Mouse (Mus musculus) MEL (cell line): ENCODE data around the gene Prdm1. TPM values are rescaled to one million over a fixed set of nuclear protein-coding genes. Genes with fewer than 3 reads are reported as not detected.

Experiments
- DNase-seq: peaks from one replicate; pipeline ENCODE4 v3.0.0; 2011; ENCODE audit warnings: low read depth, low spot score
- H3K27ac ChIP-seq: 2 replicates; pipeline ENCODE4 v1.5.1; 2012; ENCODE audit warnings: low read depth, mild to moderate bottlenecking, control low read depth, low read length, moderate library complexity; ENCODE audit not compliant: control insufficient read depth
- H3K27me3 ChIP-seq, 2 experiments: fragments of 150-350 bp in 1 of 2; sonication (generic) in 1 of 2; 2 replicates each; pipeline ENCODE4 v1.6.1; 2012; ENCODE audit warnings: low read length in 2 of 2, mild to moderate bottlenecking in 2 of 2, improper control_type of control experiment in 1 of 2, moderate library complexity in 1 of 2; ENCODE audit not compliant: insufficient read depth in 2 of 2, control insufficient read depth in 1 of 2
- H3K36me3 ChIP-seq, 2 experiments: 2 replicates each; pipeline ENCODE4 v1.6.1; 2012 to 2014; ENCODE audit warnings: low read length in 2 of 2, improper control_type of control experiment in 1 of 2, inconsistent platforms in 1 of 2, mild to moderate bottlenecking in 1 of 2; ENCODE audit not compliant: insufficient read depth in 2 of 2, control insufficient read depth in 1 of 2
- H3K4me1 ChIP-seq, 2 experiments: fragments of 150-350 bp in 1 of 2; sonication (generic) in 1 of 2; 2 replicates each; pipeline ENCODE4 v1.6.1; 2012; ENCODE audit warnings: low read length in 2 of 2, improper control_type of control experiment in 1 of 2, mild to moderate bottlenecking in 1 of 2; ENCODE audit not compliant: insufficient read depth in 2 of 2, control insufficient read depth in 1 of 2
- H3K4me3 ChIP-seq, 2 experiments: fragments of 150-350 bp in 1 of 2; sonication (generic) in 1 of 2; 2 replicates each; pipeline ENCODE4 v1.5.1; 2012; ENCODE audit warnings: low read depth in 2 of 2, low read length in 2 of 2, mild to moderate bottlenecking in 2 of 2, moderate library complexity in 2 of 2, control low read depth in 1 of 2, improper control_type of control experiment in 1 of 2; ENCODE audit not compliant: control insufficient read depth in 1 of 2, insufficient read depth in 1 of 2
- H3K79me2 ChIP-seq: 2 replicates; pipeline ENCODE4 v1.6.1; 2012; ENCODE audit warnings: mild to moderate bottlenecking, low read length, moderate library complexity; ENCODE audit not compliant: control insufficient read depth, poor library complexity, insufficient read depth
- H3K9ac ChIP-seq: 2 replicates; pipeline ENCODE4 v1.6.1; 2012; ENCODE audit warnings: low read depth, mild to moderate bottlenecking, control low read depth, low read length, moderate library complexity; ENCODE audit not compliant: control insufficient read depth, poor library complexity, severe bottlenecking
- H3K9me3 ChIP-seq: fragments of 150-350 bp; sonication (generic); replicated peaks from 2 replicates; pipeline ENCODE4 v1.6.1; 2012; ENCODE audit warnings: mild to moderate bottlenecking, low read length, improper control_type of control experiment, moderate library complexity; ENCODE audit not compliant: insufficient read depth
- CHD1 ChIP-seq: IDR thresholded peaks from 2 replicates; pipeline ENCODE4 v1.6.1; 2012; ENCODE audit warnings: low read depth, mild to moderate bottlenecking, inconsistent platforms, low read length, improper control_type of control experiment
- EP300 ChIP-seq, 2 experiments: IDR thresholded peaks; 2 replicates each; pipeline ENCODE4 v1.6.1; 2011; ENCODE audit warnings: improper control_type of control experiment in 2 of 2, low read length in 2 of 2, low read depth in 1 of 2, mild to moderate bottlenecking in 1 of 2
- HCFC1 ChIP-seq: IDR thresholded peaks from 2 replicates; pipeline ENCODE4 v1.6.1; 2012; ENCODE audit warnings: low read depth, mild to moderate bottlenecking, inconsistent platforms, low read length, improper control_type of control experiment, moderate library complexity
- MAX ChIP-seq: IDR thresholded peaks from 2 replicates; pipeline ENCODE4 v1.6.1; 2011; ENCODE audit warnings: low read length, improper control_type of control experiment
- MEF2A ChIP-seq: IDR thresholded peaks from 2 replicates; pipeline ENCODE4 v1.6.1; 2014; ENCODE audit warnings: low read depth, mild to moderate bottlenecking, inconsistent platforms, low read length, improper control_type of control experiment; ENCODE audit not compliant: poor library complexity, insufficient replicate concordance, severe bottlenecking; ENCODE audit errors: extremely low read depth
- MXI1 ChIP-seq: IDR thresholded peaks from 2 replicates; pipeline ENCODE4 v1.6.1; 2011; ENCODE audit warnings: mild to moderate bottlenecking, low read depth, low read length, improper control_type of control experiment
- MYB ChIP-seq: IDR thresholded peaks from 2 replicates; pipeline ENCODE4 v1.6.1; 2011; ENCODE audit warnings: mild to moderate bottlenecking, low read depth, low read length, improper control_type of control experiment
- MYC ChIP-seq: IDR thresholded peaks from 2 replicates; pipeline ENCODE4 v1.6.1; 2011; ENCODE audit warnings: low read depth, mild to moderate bottlenecking, low read length, improper control_type of control experiment, moderate library complexity
- NRF1 ChIP-seq: IDR thresholded peaks from 2 replicates; pipeline ENCODE4 v1.6.1; 2014; ENCODE audit warnings: low read depth, mild to moderate bottlenecking, inconsistent platforms, low read length, improper control_type of control experiment, moderate library complexity; ENCODE audit not compliant: poor library complexity, insufficient read depth, severe bottlenecking
- POLR2A ChIP-seq, 2 experiments: IDR thresholded peaks; 2 replicates each; pipeline ENCODE4 v1.6.1; 2011 to 2012; ENCODE audit warnings: low read length in 2 of 2, mild to moderate bottlenecking in 2 of 2, control low read depth in 1 of 2, improper control_type of control experiment in 1 of 2, low read depth in 1 of 2, moderate library complexity in 1 of 2; ENCODE audit not compliant: control insufficient read depth in 1 of 2, insufficient read depth in 1 of 2, poor library complexity in 1 of 2
- POLR2AphosphoS2 ChIP-seq: IDR thresholded peaks from 2 replicates; pipeline ENCODE4 v1.6.1; 2011; ENCODE audit warnings: low read length, improper control_type of control experiment
- POLR2AphosphoS5 ChIP-seq: IDR thresholded peaks from 2 replicates; pipeline ENCODE4 v1.6.1; 2012; ENCODE audit warnings: low read depth, borderline replicate concordance, mild to moderate bottlenecking, inconsistent platforms, low read length, moderate library complexity, mixed read lengths
- SIN3A ChIP-seq: IDR thresholded peaks from 2 replicates; pipeline ENCODE4 v1.6.1; 2012; ENCODE audit warnings: low read length, improper control_type of control experiment, inconsistent platforms
- SMC3 ChIP-seq: IDR thresholded peaks from 2 replicates; pipeline ENCODE4 v1.6.1; 2011; ENCODE audit warnings: low read depth, low read length, improper control_type of control experiment
- TAL1 ChIP-seq: IDR thresholded peaks from 2 replicates; pipeline ENCODE4 v1.6.1; 2012; ENCODE audit warnings: mild to moderate bottlenecking, inconsistent platforms, low read length, moderate library complexity, mixed read lengths
- UBTF ChIP-seq: IDR thresholded peaks from 2 replicates; pipeline ENCODE4 v1.6.1; 2012; ENCODE audit warnings: low read depth, mild to moderate bottlenecking, inconsistent platforms, low read length, improper control_type of control experiment, moderate library complexity, borderline replicate concordance; ENCODE audit not compliant: insufficient read depth
- USF2 ChIP-seq, 2 experiments: IDR thresholded peaks; 2 replicates each; pipeline ENCODE4 v1.6.1; 2011 to 2012; ENCODE audit warnings: improper control_type of control experiment in 2 of 2, low read length in 2 of 2, borderline replicate concordance in 1 of 2, inconsistent platforms in 1 of 2, low read depth in 1 of 2, mild to moderate bottlenecking in 1 of 2; ENCODE audit not compliant: insufficient read depth in 1 of 2
- ZNF384 ChIP-seq: IDR thresholded peaks from 2 replicates; pipeline ENCODE4 v1.6.1; 2012; ENCODE audit warnings: low read depth, mild to moderate bottlenecking, inconsistent platforms, low read length, improper control_type of control experiment
- polyA plus RNA-seq, 2 experiments: library from polyadenylated mRNA; stranded (reverse) in 1 of 2; unstranded in 1 of 2; fragments of >175 nt in 1 of 2; fragments of >200 nt in 1 of 2; gene quantifications; 2 replicates each; pipeline versions ENCODE4 v1.2.1 to v1.2.4; 2012; ENCODE audit warnings: low replicate concordance in 2 of 2, low read depth in 1 of 2; ENCODE audit not compliant: insufficient read length in 2 of 2, insufficient read depth in 1 of 2, missing spikeins in 1 of 2
- total RNA-seq: library from RNA; depleted of rRNA; stranded (reverse); fragments of 300-350 nt; gene quantifications from 2 replicates; pipeline ENCODE4 v1.2.3, GENCODE M21; 2012

The Prdm1 gene
- total and polyA plus RNA-seq, 3 experiments, result 0.14 TPM; not detected in 2

DNA sequence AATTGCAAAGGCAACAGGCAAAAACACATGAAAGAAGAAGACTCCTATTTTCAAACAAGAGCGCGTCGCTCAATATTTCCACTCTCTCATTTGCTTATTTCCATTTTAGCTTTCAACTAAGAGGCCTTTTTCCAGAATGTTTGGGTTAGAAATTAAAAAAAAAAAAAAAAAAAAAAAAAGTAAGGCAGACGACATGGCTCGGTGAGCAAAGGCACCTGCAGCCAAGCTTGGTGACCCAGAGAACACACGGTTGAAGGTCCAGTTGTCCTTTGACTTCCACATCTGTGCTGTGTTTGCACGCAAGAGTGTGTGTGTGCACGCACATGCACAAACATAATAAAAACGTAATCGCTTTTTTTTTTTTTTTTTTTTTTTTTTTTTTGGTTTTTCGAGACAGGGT, 41.2 kb downstream of the Prdm1 start:
- no peak for DNase-seq
- Histone ChIP-seq H3K9ac (no peak overlapping the region), H3K27ac (no peak overlapping the region), H3K27me3 (peaks cover 4% of the 10 kb centered on the region in 2 experiments; a peak in 3 of 4 replicates), H3K4me1 (no peaks in the 10 kb centered on the region), H3K4me3 (no peak overlapping the region), H3K79me2 (no peaks in the 10 kb centered on the region), H3K9me3 (no peaks in the 10 kb centered on the region), H3K36me3 (no peaks in the 10 kb centered on the region)
- no peak for TF ChIP-seq MYB
- no peak for TF ChIP-seq POLR2A (IDR thresholded peaks at IDR 0.05; ENCODE audit: control insufficient read depth in 1 of 2, insufficient read depth in 1 of 2, low read depth in 1 of 2, low read length in 2 of 2, poor library complexity in 1 of 2)
- no peak for TF ChIP-seq EP300 (IDR thresholded peaks at IDR 0.05; ENCODE audit: low read depth in 1 of 2, low read length in 2 of 2)
- TF ChIP-seq MAX, result no peak
- no peak for TF ChIP-seq HCFC1
- TF ChIP-seq UBTF, result no peak
- TF ChIP-seq MYC, result no peak
- TF ChIP-seq POLR2AphosphoS5, result no peak
- no peak for TF ChIP-seq CHD1
- TF ChIP-seq, all 39 proteins: peak for 0

DNA sequence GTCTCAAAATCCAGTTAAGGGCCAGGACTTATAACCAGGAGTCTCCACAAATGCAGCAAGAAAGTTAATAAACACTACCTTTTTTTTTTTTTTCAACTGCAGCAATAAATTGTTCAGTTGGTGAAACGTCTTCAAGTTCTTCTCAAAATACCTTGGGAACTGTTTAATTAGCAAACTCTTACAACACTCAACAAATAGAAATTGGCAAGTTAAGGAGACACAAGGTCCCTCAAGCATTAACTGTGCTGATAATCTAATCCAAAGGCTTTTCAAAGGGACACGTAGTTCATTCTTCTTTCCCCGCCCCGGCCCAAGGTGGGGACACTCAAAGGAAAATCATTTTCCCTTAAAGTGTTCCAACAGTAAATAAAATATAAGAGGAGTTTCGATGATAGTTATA, 44.2 kb downstream of the Prdm1 start:
- DNase-seq, result no peak
- Histone ChIP-seq H3K27me3 (peaks cover 4 to 5% of the 10 kb centered on the region in 2 experiments; a peak in 3 of 4 replicates), H3K4me3 (no peak overlapping the region), H3K9me3 (no peaks in the 10 kb centered on the region), H3K79me2 (no peaks in the 10 kb centered on the region), H3K9ac (no peak overlapping the region), H3K36me3 (no peaks in the 10 kb centered on the region), H3K27ac (no peak overlapping the region), H3K4me1 (no peaks in the 10 kb centered on the region)
- no peak for TF ChIP-seq POLR2A (IDR thresholded peaks at IDR 0.05; ENCODE audit: control insufficient read depth in 1 of 2, insufficient read depth in 1 of 2, low read depth in 1 of 2, low read length in 2 of 2, poor library complexity in 1 of 2)
- no peak for TF ChIP-seq SIN3A
- no peak for TF ChIP-seq CHD1
- no peak for TF ChIP-seq HCFC1
- TF ChIP-seq SMC3, result no peak
- TF ChIP-seq MEF2A, result no peak
- TF ChIP-seq ZNF384, result no peak
- TF ChIP-seq USF2 (IDR thresholded peaks at IDR 0.05; ENCODE audit: borderline replicate concordance in 1 of 2, insufficient read depth in 1 of 2, low read depth in 1 of 2, low read length in 2 of 2), result no peak
- no peak for TF ChIP-seq MXI1
- no peak for TF ChIP-seq TAL1
- no peak for TF ChIP-seq POLR2AphosphoS2
- TF ChIP-seq POLR2AphosphoS5, result no peak
- no peak for TF ChIP-seq MAX
- TF ChIP-seq NRF1, result no peak
